Mouse (Mus musculus) R1 (cell line): ENCODE results near the gene Aars2.

Experiments used
- DNase-seq: peaks from one replicate; pipeline ENCODE4 v3.0.0-alpha.2; 2018; ENCODE audit warnings: low read depth, low spot score

Gene Aars2

GRCm38 (mm10) chr17:45506700-45507189, at the start of gene Aars2:
Gene Aars2, plus strand, starts transcription at chr17:45506841.
- peak; percentile 96 for DNase-seq

DNA sequence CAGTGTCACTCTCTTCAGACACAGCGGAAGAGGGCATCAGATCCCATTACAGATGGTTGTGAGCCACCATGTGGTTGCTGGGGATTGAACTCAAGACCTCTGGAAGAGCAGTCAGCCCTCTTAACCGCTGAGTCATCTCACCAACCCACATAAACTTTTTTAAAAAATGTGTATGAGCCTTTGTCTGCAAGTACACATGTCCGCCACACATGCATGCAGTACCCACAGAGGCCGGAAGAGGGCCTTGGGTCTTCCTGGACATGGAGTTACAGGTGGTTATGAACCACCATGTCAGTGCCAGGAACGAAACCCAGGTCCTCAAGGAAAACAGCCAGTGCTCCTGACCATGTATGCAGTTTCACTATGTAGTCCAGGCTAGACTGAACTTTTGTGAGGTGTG, 49.2 kb upstream of the Aars2 start:
- peak; percentile 95 for DNase-seq

GRCm38 (mm10) chr17:45458516-45458915, 48.1 kb upstream of the Aars2 start:
- DNase-seq = peak; percentile 60

GRCm38 (mm10) chr17:45459062-45459461, 47.6 kb upstream of the Aars2 start:
- DNase-seq = peak; percentile 56

DNA sequence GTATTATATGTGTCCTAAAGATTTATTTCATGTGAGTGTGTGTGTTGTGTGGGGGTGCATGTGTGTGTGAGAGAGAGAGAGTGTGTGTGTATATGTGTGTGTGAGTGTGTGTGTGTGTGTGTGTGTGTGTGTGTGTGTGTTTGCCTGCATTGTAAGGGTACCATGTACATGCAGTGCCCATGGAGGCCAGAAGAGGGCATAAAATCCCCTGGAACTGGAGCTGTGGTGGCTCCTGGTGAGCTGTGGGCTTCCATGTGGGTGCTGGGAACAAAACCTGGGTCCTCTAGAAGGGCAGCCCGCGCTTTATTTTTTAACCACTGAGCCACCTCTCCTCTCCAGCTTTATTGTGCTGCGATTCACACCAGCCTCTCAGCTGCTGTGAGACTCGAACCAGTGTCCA, 44.1 kb upstream of the Aars2 start:
- peak; percentile 71 for DNase-seq

GRCm38 (mm10) chr17:45464255-45464654, 42.4 kb upstream of the Aars2 start:
- no peak for DNase-seq

GRCm38 (mm10) chr17:45466701-45467100, 39.9 kb upstream of the Aars2 start:
- peak; percentile 48 for DNase-seq

GRCm38 (mm10) chr17:45468302-45468701, 38.3 kb upstream of the Aars2 start:
- DNase-seq = peak; percentile 78

- DNase-seq = no peak
Observed at GRCm38 (mm10) chr17:45470726-45471125, 35.9 kb upstream of the Aars2 start.

- peak; percentile 64 for DNase-seq
Observed at GRCm38 (mm10) chr17:45473667-45474066, 33.0 kb upstream of the Aars2 start.

GRCm38 (mm10) chr17:45474146-45474545, 32.5 kb upstream of the Aars2 start:
- peak; percentile 35 for DNase-seq

- peak; percentile 99 for DNase-seq
Observed at GRCm38 (mm10) chr17:45474669-45475465, 31.8 kb upstream of the Aars2 start, which contains the start of gene Spats1. Gene Spats1, minus strand, starts transcription at chr17:45475415.

DNA sequence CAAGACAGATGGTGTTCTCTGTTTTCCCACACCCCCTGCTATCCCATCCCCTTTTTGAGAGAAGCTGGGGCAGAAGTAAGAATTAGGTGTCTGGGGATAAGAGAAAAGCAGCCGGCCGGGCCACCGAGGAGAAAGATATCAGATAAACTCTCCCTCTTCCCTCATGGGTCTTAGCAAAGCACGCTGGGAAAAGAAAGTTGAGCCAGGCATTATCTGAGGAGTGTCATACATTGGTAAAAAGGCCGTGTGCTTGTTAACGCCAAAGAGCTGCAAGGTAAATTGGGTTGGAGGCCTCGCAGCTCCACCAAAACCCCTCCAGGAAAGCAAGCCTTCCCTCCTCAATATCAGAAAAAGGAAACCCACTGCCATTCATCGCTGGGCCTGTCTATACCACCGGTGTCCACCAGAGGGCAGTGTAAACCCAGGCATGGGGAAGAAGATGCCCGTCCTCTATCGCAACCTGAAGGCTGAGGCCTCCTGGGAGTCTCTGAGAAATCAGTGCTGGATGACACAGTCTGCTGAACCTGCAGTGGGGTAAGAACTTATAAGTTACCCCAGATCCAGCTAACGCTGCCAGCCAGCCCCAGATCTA, 28.3 kb upstream of the Aars2 start:
- DNase-seq = peak; percentile 87

- peak; percentile 70 for DNase-seq
Observed at GRCm38 (mm10) chr17:45480429-45480828, 26.2 kb upstream of the Aars2 start.

DNA sequence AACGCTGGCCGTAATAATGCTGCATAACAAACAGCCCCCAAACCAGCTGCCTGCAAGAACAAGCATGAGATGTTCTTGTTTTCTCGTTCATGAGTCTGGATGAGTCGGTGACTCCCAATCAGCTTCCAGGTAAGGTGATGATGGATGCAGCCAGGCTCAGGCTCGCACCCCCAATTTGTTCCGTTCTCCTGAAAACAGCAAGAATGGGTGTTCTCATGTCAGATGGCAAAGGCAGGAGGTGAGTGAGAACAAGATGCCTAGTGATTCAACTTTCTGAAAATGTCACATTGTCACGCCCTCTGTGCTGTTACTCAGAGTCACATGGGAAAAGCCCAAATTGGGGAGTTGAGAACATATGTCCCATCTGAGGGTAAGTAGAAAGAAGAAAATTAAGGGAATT, 21.1 kb upstream of the Aars2 start:
- no peak for DNase-seq

DNA sequence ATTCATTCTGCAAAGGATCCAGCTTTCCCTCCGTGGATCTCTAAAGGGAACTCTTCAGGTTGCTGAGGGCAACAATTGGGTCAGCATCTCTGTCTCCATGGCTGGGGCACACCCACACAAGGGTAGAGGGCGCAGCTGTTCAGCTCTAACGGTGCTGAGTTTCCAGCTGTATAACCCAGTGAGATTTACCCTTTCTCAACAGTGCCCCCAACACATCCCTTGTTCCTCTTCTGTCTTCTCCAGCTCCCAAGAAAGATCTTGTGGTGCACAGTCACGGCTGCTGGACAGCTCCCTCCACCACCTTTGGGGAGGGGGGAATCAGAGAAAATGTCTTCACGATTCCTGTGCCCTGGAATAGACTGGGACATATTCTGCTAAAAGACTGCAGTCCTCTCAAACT, 19.4 kb upstream of the Aars2 start:
- peak; percentile 61 for DNase-seq

DNA sequence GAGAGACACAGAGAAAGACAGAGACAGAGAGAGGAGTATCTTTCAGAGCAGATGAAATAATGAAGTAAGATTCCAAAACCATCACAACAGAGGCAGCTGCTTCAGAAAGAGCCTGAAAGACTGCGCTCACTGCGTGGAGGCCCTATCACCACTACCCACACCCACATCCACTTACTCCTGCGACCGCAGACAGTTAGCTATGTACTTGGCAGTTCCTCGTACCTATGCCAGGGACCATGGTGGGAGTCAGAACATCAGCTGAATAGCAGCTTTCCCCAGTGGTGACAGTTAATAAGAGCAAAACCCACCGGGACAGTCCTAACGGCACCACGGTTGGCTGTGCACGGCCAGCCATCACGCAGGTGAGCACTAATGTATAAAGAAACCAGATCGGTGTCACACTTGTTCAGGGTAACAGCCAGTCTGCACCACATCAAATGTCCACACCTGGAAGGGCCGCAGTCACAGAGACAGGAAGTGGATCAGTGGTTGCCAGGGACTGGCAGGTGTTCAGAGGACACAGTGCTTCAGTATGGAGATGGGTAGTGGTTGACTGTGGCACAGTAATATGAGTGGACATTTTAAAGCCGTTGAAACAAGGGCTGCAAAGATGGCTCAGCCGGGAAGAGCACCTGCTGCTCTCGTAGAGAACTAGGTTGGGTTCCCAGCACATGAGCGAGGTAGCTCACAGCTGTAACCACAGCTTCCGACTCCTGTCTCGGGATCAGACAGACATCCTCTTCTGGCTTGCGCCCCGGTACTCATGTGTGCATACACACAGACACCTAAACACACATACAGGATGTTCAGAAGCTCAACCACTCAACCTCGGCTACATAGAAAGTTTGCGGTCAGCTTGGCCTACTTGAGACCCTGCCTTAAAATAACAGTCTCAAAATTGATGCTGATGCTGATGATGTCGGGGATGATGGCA, 18.1 kb upstream of the Aars2 start:
- no peak for DNase-seq

- DNase-seq = no peak
Observed at GRCm38 (mm10) chr17:45489736-45490135, 16.9 kb upstream of the Aars2 start.

DNA sequence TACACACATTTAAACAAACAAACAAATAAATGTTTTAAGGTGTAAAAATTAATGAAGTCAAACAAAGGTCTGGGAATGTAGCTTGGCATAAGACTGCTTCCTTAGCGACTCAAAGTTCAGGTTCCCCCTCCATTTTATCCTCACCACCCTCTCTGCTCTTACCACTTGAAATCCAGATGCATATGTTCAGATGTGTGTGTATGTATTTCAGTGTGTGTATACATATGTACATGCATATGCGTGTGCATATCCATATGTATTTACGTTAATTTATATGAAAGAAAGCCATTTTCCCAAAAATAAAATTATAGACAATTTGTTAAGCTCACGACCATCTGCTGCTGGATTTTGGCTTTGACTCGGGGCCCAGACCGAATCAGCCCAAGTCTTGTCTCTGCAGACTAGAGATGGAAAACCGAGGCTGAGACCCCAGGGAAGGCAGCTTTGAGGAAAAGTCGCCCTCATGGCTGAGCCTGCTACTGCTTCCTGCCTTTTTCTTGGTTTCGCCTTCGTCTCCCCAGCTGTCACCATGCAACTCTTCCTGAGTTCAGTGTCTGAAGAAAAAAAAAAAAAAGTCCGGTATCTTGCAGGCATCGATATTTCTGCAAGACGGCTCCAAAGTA, 16.0 kb upstream of the Aars2 start:
- DNase-seq = no peak

DNA sequence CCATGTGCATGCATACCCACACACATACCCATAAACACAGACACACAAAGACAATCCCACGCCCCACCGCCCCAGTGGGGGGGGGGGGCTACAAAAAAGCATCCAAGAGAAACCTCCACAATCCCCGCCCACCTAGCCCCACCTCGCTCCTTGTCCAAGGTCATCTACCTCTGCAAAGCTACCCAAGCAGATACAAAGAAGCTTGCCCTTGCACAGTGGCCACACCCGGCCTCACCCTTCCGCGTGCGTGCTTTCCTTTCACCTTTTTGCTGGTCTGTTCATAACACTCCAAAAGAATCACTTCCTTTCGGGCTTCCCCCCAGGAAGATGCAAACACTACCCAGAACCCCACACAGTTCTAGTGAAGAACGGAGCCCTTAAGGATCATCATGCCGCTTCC, 11.2 kb upstream of the Aars2 start:
- DNase-seq = peak; percentile 99

GRCm38 (mm10) chr17:45498397-45498796, 8.2 kb upstream of the Aars2 start:
- no peak for DNase-seq
